Mouse (Mus musculus) ES-Bruce4 (cell line): ENCODE measurements at regions not wholly inside any gene's neighbourhood (a gene's known extent, or its start where the extent isn't known, plus 50 kb on each side); places are given as distances from the start of the nearest gene placed in this dataset.

ENCODE experiments used
- CTCF ChIP-seq: IDR thresholded peaks from one replicate; pipeline ENCODE4 v1.8.1; 2011; ENCODE audit warnings: low read depth, low read length
- EP300 ChIP-seq: IDR thresholded peaks from 2 replicates; pipeline ENCODE4 v1.6.1; 2011; ENCODE audit warnings: low read depth, low read length; ENCODE audit not compliant: insufficient read depth
- POLR2A ChIP-seq: IDR thresholded peaks from one replicate; pipeline ENCODE4 v1.8.1; 2011; ENCODE audit warnings: low read length; ENCODE audit not compliant: insufficient read depth

DNA sequence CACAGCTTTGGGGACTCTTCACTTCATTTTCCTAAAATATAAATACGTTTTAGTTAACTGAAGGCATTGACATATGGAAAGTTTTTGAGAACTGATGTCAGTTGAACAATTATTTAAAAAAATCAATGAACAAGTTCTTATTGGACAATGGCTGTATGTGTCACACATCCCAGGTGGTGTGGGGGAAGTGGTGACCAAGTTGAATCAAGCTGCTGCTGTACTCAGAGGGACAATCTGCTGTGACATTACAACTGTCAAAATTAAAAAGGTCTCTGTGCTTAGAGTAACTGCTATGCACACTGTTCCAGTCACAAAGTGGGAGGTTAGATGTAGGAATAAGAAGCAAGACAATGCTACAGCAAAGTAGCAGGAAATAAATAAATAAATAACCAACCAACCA, 409.2 kb downstream of the Lmo7 start:
- no peak for TF ChIP-seq EP300
- no peak for TF ChIP-seq CTCF
- TF ChIP-seq POLR2A, result no peak
